Mouse (Mus musculus): ENCODE results near the gene Rnf39.

DNA sequence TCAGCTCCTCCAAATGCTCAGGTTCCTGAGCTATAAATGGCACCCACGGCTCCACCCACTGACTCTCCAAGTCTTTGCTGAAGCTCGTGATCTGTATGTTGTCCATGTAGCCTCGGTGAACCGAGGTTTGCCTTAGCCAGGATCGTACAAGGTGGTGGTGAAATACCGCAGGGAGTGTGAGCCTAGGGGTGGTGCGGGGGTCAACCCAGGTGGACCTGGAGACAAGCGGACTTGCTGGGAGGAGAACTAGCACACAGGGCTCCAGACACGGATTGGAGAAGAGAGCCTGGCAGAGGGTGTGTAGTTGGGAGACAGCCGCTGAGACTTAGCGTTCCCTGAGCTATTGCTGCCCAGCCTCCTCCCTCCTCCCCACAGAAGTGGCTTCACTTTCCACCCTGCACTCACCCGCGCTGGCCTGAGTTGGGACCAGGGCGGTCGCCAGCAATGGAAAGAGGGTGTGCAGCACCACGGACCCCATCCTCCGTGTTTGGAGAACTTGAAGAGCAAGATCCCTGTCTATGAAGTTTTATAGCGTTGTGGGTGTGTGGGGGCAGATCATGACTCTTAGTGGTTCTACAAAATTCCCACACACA lies 38.6 kb downstream of the Rnf39 start, which contains the start of gene 2410137M14Rik:
- TF ChIP-seq POLR2A (IDR thresholded peaks at IDR 0.05; ENCODE audit: borderline replicate concordance, control insufficient read depth, low read depth, low read length) (no peak), CTCF (IDR thresholded peaks at IDR 0.05; ENCODE audit: control insufficient read depth, insufficient read depth, low read length) (no peak)

Measured in bone marrow, adult 2 months (tissue).